Mouse (Mus musculus) neural tube, embryonic 11.5 days (tissue): Measurements from ENCODE around the gene Olfr718-ps1. TPM values are rescaled to one million over a fixed set of nuclear protein-coding genes. Genes with fewer than 3 reads are reported as not detected.

Experiments
- ATAC-seq: fragments of 200-750 bp; cut with Nextera tagmentation; 2 replicates; pipeline ENCODE4 v1.8.0; 2017; ENCODE audit warnings: moderate number of reproducible peaks, mild to moderate bottlenecking, moderate TSS enrichment, moderate library complexity; ENCODE audit not compliant: insufficient read depth, low FRiP score, low TSS enrichment
- DNase-seq: peaks from one replicate; pipeline ENCODE4 v3.0.0-alpha.2; 2015; ENCODE audit warnings: low spot score
- H3K27ac ChIP-seq: fragments of 300-500 bp; sonication (generic); 2 replicates; pipeline ENCODE4 v1.5.1; 2014; ENCODE audit warnings: low read depth, mild to moderate bottlenecking, low read length
- H3K27me3 ChIP-seq: fragments of 300-500 bp; sonication (generic); 2 replicates; pipeline ENCODE4 v1.6.1; 2014; ENCODE audit warnings: mild to moderate bottlenecking, low read length, mixed read lengths; ENCODE audit not compliant: control insufficient read depth, insufficient read depth
- H3K36me3 ChIP-seq: fragments of 300-500 bp; sonication (generic); 2 replicates; pipeline ENCODE4 v1.6.1; 2014; ENCODE audit warnings: mild to moderate bottlenecking, low read length, moderate library complexity, mixed read lengths; ENCODE audit not compliant: control insufficient read depth, insufficient read depth
- H3K4me1 ChIP-seq: fragments of 300-500 bp; sonication (generic); 2 replicates; pipeline ENCODE4 v1.6.1; 2014; ENCODE audit warnings: low read length, mixed read lengths; ENCODE audit not compliant: control insufficient read depth, insufficient read depth
- H3K4me2 ChIP-seq: fragments of 300-500 bp; sonication (generic); 2 replicates; pipeline ENCODE4 v1.6.1; 2014; ENCODE audit warnings: low read depth, mild to moderate bottlenecking, moderate library complexity
- H3K4me3 ChIP-seq: fragments of 300-500 bp; sonication (generic); 2 replicates; pipeline ENCODE4 v1.5.1; 2014; ENCODE audit warnings: low read depth, low read length
- H3K9ac ChIP-seq: fragments of 300-500 bp; sonication (generic); 2 replicates; pipeline ENCODE4 v1.6.1; 2014; ENCODE audit warnings: mild to moderate bottlenecking, low read length
- H3K9me3 ChIP-seq: fragments of 300-500 bp; sonication (generic); 2 replicates; pipeline ENCODE4 v1.6.1; 2016; ENCODE audit warnings: low read length; ENCODE audit not compliant: control insufficient read depth
- WGBS: fragments of 180-500 bp; shearing (Covaris S2); extraction: QIAGEN DNeasy Blood & Tissue Kit; methylation state at CpG from one replicate; pipeline ENCODE4 v1.1.7; 2014; 5-methylcytosine and 5-hydroxymethylcytosine counted together
- polyA plus RNA-seq: library from polyadenylated mRNA; unstranded; fragments of >200 nt; fragmentation: Nextera tagmentation; extraction: Ambion mirVana; gene quantifications from 2 replicates; pipeline ENCODE4 v1.2.1, GENCODE M21; 2014

Olfr718-ps1 gene
- polyA plus RNA-seq, 1 experiment from 2014 or later = not detected

DNA sequence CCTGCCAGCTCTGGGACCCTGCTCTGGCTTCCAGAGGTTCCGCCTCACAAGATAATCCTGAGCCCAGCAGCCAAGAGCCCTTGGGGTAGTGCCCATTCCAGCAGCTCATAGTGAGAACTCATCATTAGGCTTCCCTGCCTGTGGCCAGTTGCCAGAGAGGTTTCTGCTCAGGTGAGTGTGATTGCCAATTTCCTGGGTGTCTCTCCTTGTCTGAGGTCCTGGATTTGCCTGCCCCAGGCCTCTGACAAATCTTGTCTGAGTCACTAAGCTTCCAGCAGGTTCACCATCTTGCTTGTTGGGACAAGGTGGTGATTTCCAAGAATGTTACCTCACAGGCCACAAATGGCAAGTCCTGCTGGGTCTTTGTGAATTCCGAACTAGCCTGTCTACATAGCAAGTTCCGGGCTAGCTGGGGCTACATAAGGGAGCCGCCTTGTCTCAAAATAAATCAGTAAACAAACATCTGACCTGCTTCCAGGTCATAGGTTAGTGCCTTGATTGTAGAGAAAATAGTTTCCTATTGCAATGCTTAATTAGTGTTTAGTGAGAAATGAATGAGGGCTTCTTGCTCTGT is 22.5 kb downstream of the Olfr718-ps1 start:
- Histone ChIP-seq H3K4me1 (no peaks in the 10 kb centered on the region), H3K9ac (no peak overlapping the region), H3K4me2 (no peak overlapping the region), H3K27me3 (no peaks in the 10 kb centered on the region), H3K36me3 (no peaks in the 10 kb centered on the region), H3K9me3 (no peaks in the 10 kb centered on the region), H3K4me3 (no peak overlapping the region), H3K27ac (no peak overlapping the region)
- ATAC-seq (no peak), DNase-seq (no peak)
- WGBS = 87% methylated on average over 4 of the region's 4 CpGs

DNA sequence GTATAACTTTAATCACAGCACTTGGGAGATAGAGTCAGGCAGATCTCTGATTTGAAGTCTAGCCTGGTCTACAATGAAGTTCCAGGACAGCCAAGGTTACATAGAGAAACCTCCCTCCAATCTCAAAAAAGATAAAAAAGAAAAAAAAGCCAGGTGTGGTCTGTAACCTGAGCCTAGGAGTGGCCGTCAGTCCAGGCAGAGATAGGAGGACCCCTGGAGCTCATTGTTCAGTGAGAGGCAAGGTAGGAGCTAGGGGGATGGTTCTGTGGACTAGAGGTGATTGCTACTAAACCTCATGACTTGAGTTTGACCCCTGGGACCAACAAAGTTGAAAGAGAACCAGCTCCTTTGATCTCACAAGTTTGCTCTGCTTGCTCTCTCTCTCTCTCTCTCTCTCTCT is 24.7 kb downstream of the Olfr718-ps1 start:
- Histone ChIP-seq H3K27ac (no peak overlapping the region), H3K4me2 (no peak overlapping the region), H3K9ac (no peak overlapping the region), H3K4me1 (no peaks in the 10 kb centered on the region), H3K27me3 (no peaks in the 10 kb centered on the region), H3K9me3 (no peaks in the 10 kb centered on the region), H3K36me3 (no peaks in the 10 kb centered on the region), H3K4me3 (no peak overlapping the region)
- WGBS = 36% methylated on average over 1 of the region's 1 CpGs
- ATAC-seq = no peak
- DNase-seq = no peak

DNA sequence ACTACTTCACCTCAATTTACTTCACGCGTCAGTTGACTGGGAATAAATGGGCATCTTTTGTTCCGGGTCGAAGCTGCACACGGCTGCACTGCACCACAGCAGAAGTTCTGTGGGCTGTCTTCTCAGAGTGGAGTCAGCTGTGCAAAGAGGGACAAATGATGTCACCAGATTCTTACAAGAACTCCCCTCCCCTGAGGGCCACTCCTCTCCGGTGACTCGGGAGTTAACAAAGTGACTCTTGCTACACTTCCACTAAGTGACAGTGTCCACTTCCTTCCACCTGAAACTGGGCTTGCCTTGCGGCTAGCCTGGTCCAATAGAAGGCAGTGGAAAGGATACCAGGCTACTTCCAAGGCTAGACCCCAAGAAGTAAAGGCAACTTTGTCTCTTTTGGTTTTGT is 25.3 kb downstream of the Olfr718-ps1 start:
- no peak overlapping the region for H3K4me2 ChIP-seq
- no peak overlapping the region for H3K27ac ChIP-seq
- H3K9me3 ChIP-seq = no peaks in the 10 kb centered on the region
- DNase-seq (no peak), ATAC-seq (no peak)
- H3K27me3 ChIP-seq = no peaks in the 10 kb centered on the region
- no peak overlapping the region for H3K4me3 ChIP-seq
- H3K9ac ChIP-seq = no peak overlapping the region
- H3K4me1 ChIP-seq = no peaks in the 10 kb centered on the region
- H3K36me3 ChIP-seq = no peaks in the 10 kb centered on the region
- 80% methylated on average over 8 of the region's 8 CpGs for WGBS

DNA sequence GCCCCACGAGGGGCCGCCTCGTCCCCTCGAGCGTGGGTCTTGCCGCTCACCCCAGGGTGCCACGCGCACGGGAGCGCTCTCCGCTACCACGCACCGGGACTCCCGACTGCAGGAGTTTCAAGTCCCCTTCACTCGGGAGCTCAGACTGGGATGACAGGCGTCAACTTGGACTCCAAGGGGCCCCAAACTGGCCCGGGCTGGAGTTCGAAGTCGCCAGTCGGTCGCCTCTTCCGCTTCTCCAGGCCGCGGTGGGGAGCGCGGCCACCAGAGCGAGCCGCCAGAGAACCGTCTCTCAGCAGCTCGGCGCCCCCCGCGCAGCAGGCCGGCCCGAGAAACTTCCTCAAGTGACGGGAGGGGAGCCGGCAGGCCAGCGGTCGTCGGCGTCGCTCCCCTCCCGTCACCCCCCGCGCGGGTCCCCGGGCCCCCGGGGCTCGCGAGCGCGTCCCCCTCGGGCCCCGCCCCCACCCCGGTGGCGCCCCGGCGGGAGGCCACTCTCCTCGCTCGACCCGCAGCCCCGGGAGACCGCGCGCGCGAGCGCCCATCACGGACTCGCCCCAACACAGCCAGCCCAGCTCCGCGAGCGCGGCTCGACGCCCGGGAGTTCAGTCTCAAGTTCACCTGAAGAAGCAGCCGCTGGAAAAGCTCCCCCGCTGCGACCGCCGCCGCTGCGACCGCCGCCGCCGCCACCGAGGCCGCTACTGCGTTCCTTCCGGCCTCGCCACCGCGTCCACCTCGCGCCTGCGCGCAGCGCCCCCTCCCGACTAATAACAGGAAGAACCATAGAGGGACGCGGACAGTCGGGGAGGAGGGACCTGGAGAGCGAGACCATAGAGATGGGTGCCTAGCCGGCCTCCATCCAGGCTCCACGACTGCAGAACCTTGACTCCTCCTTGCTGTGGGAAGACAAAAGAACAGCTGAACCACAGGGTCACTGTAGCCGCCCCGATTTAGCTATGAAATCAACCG is 34.8 kb downstream of the Olfr718-ps1 start, which contains the start of gene Rnf216:
Gene Rnf216 (minus strand): TSS at position 714 of the 966 bp plus-strand sequence.
- peak; percentile 94 for ATAC-seq
- H3K27ac ChIP-seq = peak within 1 kb of the TSS; percentile 86

DNA sequence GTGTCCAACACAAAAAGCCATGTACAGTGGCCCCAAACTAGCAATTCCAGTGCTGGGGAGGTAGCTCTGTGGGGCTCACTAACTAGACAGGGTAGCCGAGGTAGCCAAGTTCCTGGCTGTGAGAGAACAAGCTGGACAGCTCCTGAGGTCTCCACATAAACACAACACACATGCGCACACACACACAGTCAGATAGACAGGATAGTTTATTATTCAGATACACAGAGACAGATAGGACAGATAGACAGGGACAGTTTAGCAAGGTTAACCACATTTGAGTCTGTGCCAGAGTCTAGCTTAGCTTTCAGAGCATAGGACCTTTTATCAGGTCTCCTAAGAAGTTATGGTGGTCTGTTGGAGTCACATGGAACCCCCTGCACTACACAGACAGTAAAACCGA is 40.5 kb downstream of the Olfr718-ps1 start:
- Histone ChIP-seq H3K36me3 (no peaks in the 10 kb centered on the region), H3K4me2 (no peak overlapping the region), H3K9ac (no peak overlapping the region), H3K27ac (no peak overlapping the region), H3K27me3 (no peaks in the 10 kb centered on the region), H3K4me3 (no peak overlapping the region), H3K9me3 (no peaks in the 10 kb centered on the region), H3K4me1 (no peaks in the 10 kb centered on the region)
- ATAC-seq = no peak
- DNase-seq = no peak
- 94% methylated on average over 3 of the region's 3 CpGs for WGBS

More for the DNA sequence above, 34.8 kb downstream of the Olfr718-ps1 start, which contains the start of gene Rnf216:
- Histone ChIP-seq H3K9me3 (no peaks in the 10 kb centered on the region), H3K4me3 (peak within 1 kb of the TSS; percentile 82), H3K4me1 (no peaks in the 10 kb centered on the region), H3K36me3 (no peaks in the 10 kb centered on the region), H3K9ac (peak within 1 kb of the TSS; percentile 82), H3K27me3 (no peaks in the 10 kb centered on the region), H3K4me2 (peak within 1 kb of the TSS; percentile 56)
- WGBS = 1% methylated on average over 98 of the region's 110 CpGs
- DNase-seq = peak; percentile 94

DNA sequence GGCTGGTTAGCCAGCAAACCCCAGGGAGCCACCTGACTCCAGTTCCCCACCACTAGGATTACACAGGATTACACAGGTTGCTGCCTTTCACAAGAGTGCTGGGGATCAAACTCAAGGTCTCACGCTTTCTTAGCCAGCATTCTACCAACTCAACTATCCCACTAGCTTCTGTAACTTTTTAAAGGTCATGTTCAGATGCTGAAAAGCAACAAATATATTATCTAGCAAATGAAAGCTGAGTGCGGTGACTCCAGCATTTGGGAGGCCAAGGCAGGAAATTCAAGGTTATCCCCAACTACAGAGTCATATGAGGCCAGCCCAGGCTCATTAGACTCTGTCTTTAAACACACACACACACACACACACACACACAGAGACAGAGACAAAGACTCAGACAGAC is 44.1 kb downstream of the Olfr718-ps1 start:
- no peak overlapping the region for H3K4me2 ChIP-seq
- no peaks in the 10 kb centered on the region for H3K36me3 ChIP-seq
- H3K27ac ChIP-seq = no peak overlapping the region
- H3K27me3 ChIP-seq = no peaks in the 10 kb centered on the region
- no peak overlapping the region for H3K4me3 ChIP-seq
- H3K9ac ChIP-seq = no peak overlapping the region
- H3K9me3 ChIP-seq = no peaks in the 10 kb centered on the region
- H3K4me1 ChIP-seq = no peaks in the 10 kb centered on the region
- WGBS = 98% methylated on average over 2 of the region's 2 CpGs
- ATAC-seq = no peak
- no peak for DNase-seq

DNA sequence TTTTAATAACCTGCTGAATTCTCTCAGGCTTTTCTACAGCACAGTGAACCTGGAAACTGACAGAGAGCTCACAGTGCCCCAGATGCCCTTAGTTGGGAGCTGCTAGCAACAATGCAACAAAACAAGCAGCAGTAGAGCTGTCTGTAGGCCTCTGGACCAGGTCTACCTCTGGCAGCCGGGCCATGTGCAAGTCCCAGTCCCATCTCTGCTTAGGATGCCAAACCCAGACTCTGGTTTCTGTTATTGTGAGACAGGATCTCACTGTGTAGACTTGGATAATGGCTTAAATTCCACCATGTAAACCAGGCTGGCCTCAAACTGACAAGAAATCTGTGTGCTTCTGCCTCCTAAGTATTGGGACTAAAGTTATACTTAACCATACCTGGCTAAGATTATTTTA is 45.8 kb downstream of the Olfr718-ps1 start:
- WGBS = 91% methylated on average over 1 of the region's 1 CpGs
- no peaks in the 10 kb centered on the region for H3K4me1 ChIP-seq
- H3K36me3 ChIP-seq = no peaks in the 10 kb centered on the region
- ATAC-seq = no peak
- no peaks in the 10 kb centered on the region for H3K27me3 ChIP-seq
- no peaks in the 10 kb centered on the region for H3K9me3 ChIP-seq
- H3K4me3 ChIP-seq = no peak overlapping the region
- H3K9ac ChIP-seq = no peak overlapping the region
- no peak overlapping the region for H3K4me2 ChIP-seq
- no peak overlapping the region for H3K27ac ChIP-seq
- no peak for DNase-seq

DNA sequence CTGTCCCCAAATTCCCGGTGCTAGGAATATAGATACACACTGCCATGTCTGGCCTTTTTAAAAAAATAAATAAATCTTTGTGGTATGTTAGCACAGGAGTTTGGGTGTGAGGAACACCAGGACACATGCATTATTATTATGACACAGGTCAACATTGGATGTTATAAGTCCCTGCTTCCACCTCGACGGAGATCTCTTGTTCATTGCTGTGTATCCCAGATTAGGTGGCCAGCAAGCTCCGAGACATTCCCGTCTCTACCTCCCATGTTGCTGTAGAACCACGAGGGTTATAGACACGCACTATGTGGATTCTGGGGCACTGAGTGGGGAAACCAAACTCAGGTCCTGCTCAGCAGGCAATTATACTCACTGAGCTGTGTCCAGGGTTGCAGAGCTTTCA is 52.1 kb downstream of the Olfr718-ps1 start:
- Histone ChIP-seq H3K9ac (no peak overlapping the region), H3K9me3 (no peaks in the 10 kb centered on the region), H3K27me3 (no peaks in the 10 kb centered on the region), H3K4me3 (no peak overlapping the region), H3K36me3 (peaks cover 3% of the 10 kb centered on the region), H3K4me1 (no peaks in the 10 kb centered on the region), H3K27ac (no peak overlapping the region), H3K4me2 (no peak overlapping the region)
- ATAC-seq (no peak), DNase-seq (no peak)
- WGBS = 88% methylated on average over 7 of the region's 7 CpGs

DNA sequence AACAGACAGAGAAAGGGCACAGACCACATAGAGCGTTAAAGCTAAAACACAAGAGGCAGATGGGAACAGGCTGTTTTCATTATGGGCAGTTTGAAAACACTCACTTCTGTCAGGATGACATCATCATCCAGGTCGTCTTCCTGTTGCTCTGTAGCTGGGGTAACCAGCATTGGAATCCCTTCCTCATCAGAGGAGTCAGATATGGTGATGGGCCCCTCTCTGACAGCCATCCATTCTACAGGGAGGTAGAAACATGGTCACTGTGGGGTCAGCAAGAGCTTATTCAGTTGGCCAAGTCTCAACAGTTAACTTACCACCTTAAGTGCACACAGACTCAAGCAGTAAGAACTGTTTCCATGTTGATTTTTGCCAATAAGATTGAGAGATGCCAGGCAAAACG is 54.5 kb downstream of the Olfr718-ps1 start:
- no peaks in the 10 kb centered on the region for H3K4me1 ChIP-seq
- H3K4me3 ChIP-seq = no peak overlapping the region
- H3K27me3 ChIP-seq = no peaks in the 10 kb centered on the region
- no peak overlapping the region for H3K27ac ChIP-seq
- peaks cover 5% of the 10 kb centered on the region for H3K36me3 ChIP-seq
- DNase-seq (no peak), ATAC-seq (no peak)
- no peak overlapping the region for H3K4me2 ChIP-seq
- no peak overlapping the region for H3K9ac ChIP-seq
- 80% methylated on average over 3 of the region's 3 CpGs for WGBS
- no peaks in the 10 kb centered on the region for H3K9me3 ChIP-seq
